Mouse (Mus musculus) kidney, postnatal 0 days (tissue): ENCODE results near the gene Thoc6. TPM values are rescaled to one million over a fixed set of nuclear protein-coding genes. Genes with fewer than 3 reads are reported as not detected.
A peak's percentile ranks its signal among the peaks of the same experiment; 100 is the strongest.

ENCODE experiments used
- ATAC-seq: fragments of 200-750 bp; cut with Nextera tagmentation; replicated peaks from 2 replicates; pipeline ENCODE4 v1.8.0; 2017; ENCODE audit warnings: low read depth, moderate number of reproducible peaks, moderate TSS enrichment, moderate library complexity; ENCODE audit not compliant: low FRiP score
- DNase-seq: peaks from one replicate; pipeline ENCODE4 v3.0.0-alpha.2; 2016; ENCODE audit warnings: low spot score
- H3K27ac ChIP-seq: fragments of 300-500 bp; sonication (generic); 2 replicates; pipeline ENCODE4 v1.5.1; 2014; ENCODE audit warnings: mild to moderate bottlenecking
- H3K27me3 ChIP-seq: fragments of 300-500 bp; sonication (generic); 2 replicates; pipeline ENCODE4 v1.6.1; 2014; ENCODE audit warnings: low read length, mixed read lengths; ENCODE audit not compliant: insufficient read depth
- H3K36me3 ChIP-seq: fragments of 300-500 bp; sonication (generic); 2 replicates; pipeline ENCODE4 v1.6.1; 2014; ENCODE audit warnings: low read length, mixed read lengths; ENCODE audit not compliant: insufficient read depth
- H3K4me1 ChIP-seq: fragments of 300-500 bp; sonication (generic); replicated peaks from 2 replicates; pipeline ENCODE4 v1.6.1; 2014; ENCODE audit warnings: antibody characterized with exemption, low read length, mixed read lengths; ENCODE audit not compliant: insufficient read depth
- H3K4me2 ChIP-seq: fragments of 300-500 bp; sonication (generic); 2 replicates; pipeline ENCODE4 v1.6.1; 2014; ENCODE audit warnings: mild to moderate bottlenecking, low read length, moderate library complexity, mixed read lengths
- H3K4me3 ChIP-seq: fragments of 300-500 bp; sonication (generic); replicated peaks from 2 replicates; pipeline ENCODE4 v1.5.1; 2014; ENCODE audit warnings: low read depth, low read length
- H3K9ac ChIP-seq: fragments of 300-500 bp; sonication (generic); 2 replicates; pipeline ENCODE4 v1.6.1; 2014; ENCODE audit warnings: low read depth, low read length
- H3K9me3 ChIP-seq: fragments of 300-500 bp; sonication (generic); replicated peaks from 2 replicates; pipeline ENCODE4 v1.6.1; 2016; ENCODE audit warnings: low read length, inconsistent platforms, mixed read lengths
- CTCF ChIP-seq: IDR thresholded peaks from 2 replicates; pipeline ENCODE4 v1.5.1; 2016; ENCODE audit warnings: antibody characterized with exemption, low read depth, mild to moderate bottlenecking, moderate library complexity
- WGBS: fragments of 180-500 bp; shearing (Covaris S2); extraction: QIAGEN DNeasy Blood & Tissue Kit; methylation state at CpG from one replicate; pipeline ENCODE4 v1.1.7; 2014; 5-methylcytosine and 5-hydroxymethylcytosine counted together
- polyA plus RNA-seq: library from polyadenylated mRNA; unstranded; fragments of >200 nt; fragmentation: Nextera tagmentation; extraction: Ambion mirVana; gene quantifications from 2 replicates; pipeline ENCODE4 v1.2.1, GENCODE M21; 2015

The Thoc6 gene
- polyA plus RNA-seq, 1 experiment from 2014 or later, result 32.3 TPM

DNA sequence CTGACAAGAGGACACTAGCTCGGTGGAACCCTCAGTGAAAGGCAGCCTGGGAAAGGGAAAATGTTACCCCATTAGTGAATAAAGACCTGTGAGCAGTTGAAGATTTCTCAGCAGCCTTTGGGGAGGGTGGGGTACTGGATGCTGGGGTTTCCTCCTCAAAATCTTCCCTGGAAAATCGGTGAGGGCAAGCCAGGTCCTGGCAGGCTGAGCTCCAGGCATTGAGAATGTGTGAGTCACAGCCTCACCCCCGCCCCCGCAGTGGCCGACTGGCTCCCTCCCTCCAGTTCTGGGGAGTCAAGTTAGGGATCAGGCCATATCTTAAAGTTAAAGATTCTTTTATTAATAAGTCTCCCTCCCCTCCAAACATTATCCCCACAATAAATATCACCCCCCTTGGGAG is 1.4 kb upstream of the Thoc6 start:
- H3K4me1 ChIP-seq, result peaks cover 23% of the 10 kb centered on the region
- 0 out of 2 replicates have a peak, but pooled peaks cover 2% of the 10 kb centered on the region for H3K36me3 ChIP-seq
- WGBS, result 26% methylated on average over 5 of the region's 5 CpGs
- ATAC-seq (no peak), DNase-seq (no peak)
- 0 out of 2 replicates have a peak overlapping the region, but pooled peaks have one; percentile 9 for H3K9ac ChIP-seq
- no peak for TF ChIP-seq CTCF
- no peaks in the 10 kb centered on the region for H3K9me3 ChIP-seq
- H3K4me2 ChIP-seq, result peak overlapping the region; percentile 93
- H3K4me3 ChIP-seq, result peak overlapping the region; percentile 7
- H3K27me3 ChIP-seq, result peaks cover 10% of the 10 kb centered on the region; the same call in 1 of the 2 replicates
- H3K27ac ChIP-seq, result peak overlapping the region; percentile 57; the same call in 1 of the 2 replicates

DNA sequence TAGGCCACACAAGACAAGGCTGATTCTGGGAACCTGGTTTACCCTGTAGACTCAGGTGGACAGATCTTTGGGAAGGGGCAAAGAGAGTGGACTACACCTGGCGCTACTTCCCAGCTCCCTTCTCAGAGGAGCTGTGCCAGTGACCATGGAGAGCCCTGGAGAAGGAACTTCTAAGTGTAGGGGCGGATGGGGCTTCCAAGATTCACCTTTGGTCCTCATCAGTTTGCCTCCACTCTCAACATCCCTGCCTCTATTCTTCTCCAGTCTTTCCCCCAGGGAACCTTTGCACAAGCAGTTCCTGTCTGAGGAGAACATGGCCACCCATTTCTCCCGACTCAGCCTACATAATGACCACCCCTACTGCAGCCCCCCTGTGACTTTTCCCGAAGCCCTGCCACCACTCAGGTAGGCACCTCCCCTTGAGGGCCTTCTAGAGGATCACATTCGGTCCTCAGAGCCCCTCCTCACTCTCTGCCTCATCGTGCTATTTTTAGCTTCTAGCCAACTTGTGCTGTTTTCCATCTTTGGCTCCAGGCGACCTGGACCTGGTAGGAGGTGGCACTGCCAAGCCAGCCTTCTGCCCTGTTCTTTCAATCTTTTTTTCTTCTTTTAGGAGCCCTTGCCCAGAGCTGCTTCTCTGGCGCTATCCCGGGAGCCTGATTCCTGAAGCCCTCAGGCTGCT is 730 bp upstream of the Thoc6 start:
- peak overlapping the region; percentile 64 for H3K9ac ChIP-seq
- no peak for TF ChIP-seq CTCF
- DNase-seq, result no peak
- WGBS, result 35% methylated on average over 9 of the region's 9 CpGs
- H3K9me3 ChIP-seq, result no peaks in the 10 kb centered on the region
- peak overlapping the region; percentile 82 for H3K27ac ChIP-seq
- H3K4me1 ChIP-seq, result peaks cover 23% of the 10 kb centered on the region
- peak overlapping the region; percentile 93 for H3K4me2 ChIP-seq
- H3K36me3 ChIP-seq, result 0 out of 2 replicates have a peak, but pooled peaks cover 7% of the 10 kb centered on the region
- ATAC-seq, result no peak
- peak overlapping the region; percentile 69 for H3K4me3 ChIP-seq
- peaks cover 3% of the 10 kb centered on the region; the same call in 1 of the 2 replicates for H3K27me3 ChIP-seq

- WGBS, result 50% methylated on average over 3 of the region's 3 CpGs
- DNase-seq, result no peak
- Histone ChIP-seq H3K27ac (no peak overlapping the region), H3K4me1 (peaks cover 23% of the 10 kb centered on the region), H3K9ac (no peak overlapping the region; the same call in 1 of the 2 replicates), H3K27me3 (no peaks in the 10 kb centered on the region), H3K36me3 (0 out of 2 replicates have a peak, but pooled peaks cover 20% of the 10 kb centered on the region), H3K4me2 (peak overlapping the region; percentile 93), H3K9me3 (no peaks in the 10 kb centered on the region), H3K4me3 (peak overlapping the region; percentile 69)
- TF ChIP-seq CTCF, result no peak
- no peak for ATAC-seq
Measured at GRCm38 (mm10) chr17:23672761-23673160, 921 bp downstream of the Thoc6 start.

GRCm38 (mm10) chr17:23671519-23671918 is 2.2 kb downstream of the Thoc6 start:
- H3K4me2 ChIP-seq, result no peak overlapping the region
- H3K36me3 ChIP-seq, result peaks cover 24% of the 10 kb centered on the region; the same call in 1 of the 2 replicates
- ATAC-seq (no peak), DNase-seq (no peak)
- H3K27me3 ChIP-seq, result no peaks in the 10 kb centered on the region
- H3K4me3 ChIP-seq, result no peak overlapping the region
- H3K27ac ChIP-seq, result no peak overlapping the region
- H3K4me1 ChIP-seq, result peaks cover 20% of the 10 kb centered on the region
- no peak overlapping the region for H3K9ac ChIP-seq
- WGBS, result 88% methylated on average over 3 of the region's 3 CpGs
- H3K9me3 ChIP-seq, result no peaks in the 10 kb centered on the region
- no peak for TF ChIP-seq CTCF

- 86% methylated on average over 7 of the region's 7 CpGs for WGBS
- no peak overlapping the region for H3K4me2 ChIP-seq
- no peak overlapping the region for H3K27ac ChIP-seq
- DNase-seq (no peak), ATAC-seq (no peak)
- no peaks in the 10 kb centered on the region for H3K9me3 ChIP-seq
- peaks cover 27% of the 10 kb centered on the region; the same call in 1 of the 2 replicates for H3K36me3 ChIP-seq
- no peak overlapping the region for H3K4me3 ChIP-seq
- TF ChIP-seq CTCF, result no peak
- H3K27me3 ChIP-seq, result no peaks in the 10 kb centered on the region
- peaks cover 13% of the 10 kb centered on the region for H3K4me1 ChIP-seq
- no peak overlapping the region for H3K9ac ChIP-seq
Measured at GRCm38 (mm10) chr17:23670516-23671074, 3.1 kb downstream of the Thoc6 start.

DNA sequence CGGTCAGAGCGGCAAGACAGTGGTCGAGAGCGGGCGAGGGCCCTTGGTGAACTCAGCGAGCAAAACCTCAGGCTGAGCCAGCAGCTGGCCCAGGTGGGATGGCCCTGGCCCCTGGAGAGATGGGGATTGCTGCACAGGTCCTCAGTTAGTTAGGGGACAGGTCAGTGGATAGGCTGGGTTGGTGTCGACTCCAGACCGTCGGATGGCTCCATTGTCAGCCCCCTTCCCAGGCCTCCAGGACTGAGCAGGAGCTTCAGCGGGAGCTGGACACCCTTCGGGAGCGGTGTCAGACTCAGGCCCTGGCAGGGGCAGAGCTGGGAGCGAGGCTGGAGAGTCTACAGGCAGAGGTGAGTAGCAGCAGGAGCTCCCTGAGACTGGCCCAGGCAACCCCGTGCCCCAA is 8.2 kb downstream of the Thoc6 start:
- 84% methylated on average over 14 of the region's 14 CpGs for WGBS
- no peak for TF ChIP-seq CTCF
- no peak for ATAC-seq

More for the DNA sequence above, 8.2 kb downstream of the Thoc6 start:
- H3K4me3 ChIP-seq, result no peak overlapping the region
- H3K4me2 ChIP-seq, result no peak overlapping the region
- no peak for DNase-seq
- H3K9ac ChIP-seq, result no peak overlapping the region
- no peaks in the 10 kb centered on the region for H3K9me3 ChIP-seq
- no peak overlapping the region for H3K27ac ChIP-seq
- H3K27me3 ChIP-seq, result peaks cover 10% of the 10 kb centered on the region
- H3K36me3 ChIP-seq, result peaks cover 27% of the 10 kb centered on the region; the same call in 1 of the 2 replicates
- peaks cover 5% of the 10 kb centered on the region; the same call in 1 of the 2 replicates for H3K4me1 ChIP-seq
